Mouse (Mus musculus): ENCODE results near the gene Inip. TPM values are rescaled to one million over a fixed set of nuclear protein-coding genes. Genes with fewer than 3 reads are reported as not detected.

Inip gene
- total and polyA plus RNA-seq, 3 experiments = 24.3 to 67.1 (median 38.5) TPM

- H3K4me3 ChIP-seq (replicated peaks in 1 of 3; ENCODE audit: low read depth in 2 of 3, low read length in 2 of 3, poor library complexity in 1 of 3) = peak overlapping the region in 2 of 3 experiments; percentile 93 to 95
- H3K36me3 ChIP-seq (replicated peaks in 1 of 2; ENCODE audit: control insufficient read depth in 1 of 2, insufficient read depth in 1 of 2, low read length in 1 of 2) = peaks cover 0 to 12% of the 10 kb centered on the region in 2 experiments
- H3K4me2 ChIP-seq (ENCODE audit: insufficient read depth, low read depth, poor library complexity, severe bottlenecking) = peak overlapping the region; percentile 94
- H3K27me3 ChIP-seq (replicated peaks) = no peaks in the 10 kb centered on the region
- H3K79me2 ChIP-seq (replicated peaks; ENCODE audit: control insufficient read depth, extremely low read depth, insufficient read depth, poor library complexity, severe bottlenecking) = peaks cover 10% of the 10 kb centered on the region
- peak overlapping the region; percentile 90 for H3K27ac ChIP-seq (ENCODE audit: insufficient read depth, low read depth)
- H3K4me1 ChIP-seq (ENCODE audit: control insufficient read depth in 1 of 2, insufficient read depth in 2 of 2) = peaks cover 17 to 67% of the 10 kb centered on the region in 2 experiments
- dilution Hi-C loops (cut with MboI; ENCODE audit: extremely low pct_ligation_motif_present, extremely low pct_unique_long_range_greater_than_20kb, low sequenced_read_pairs) (no loop called here), in situ Hi-C loops (cut with MboI; ENCODE audit: low pct_ligation_motif_present, low pct_unique_long_range_greater_than_20kb, low sequenced_read_pairs) (no loop called here)
- H3K9me3 ChIP-seq (replicated peaks; ENCODE audit: low read length) = no peaks in the 10 kb centered on the region
- DNase-seq (ENCODE audit: extremely low read depth) = peak; percentile 73
- H3K9ac ChIP-seq (ENCODE audit: insufficient read depth, low read depth) = peak overlapping the region; percentile 58
- no peak for TF ChIP-seq POLR2A (IDR thresholded peaks at IDR 0.05; ENCODE audit: low read depth, low read length)
- no peak for TF ChIP-seq UBTF (IDR thresholded peaks at IDR 0.05; ENCODE audit: low read depth, low read length)
- peak; percentile 89 for TF ChIP-seq EP300 (IDR thresholded peaks at IDR 0.05; ENCODE audit: low read length)
- TF ChIP-seq ETS1 (conservative IDR thresholded peaks at IDR 0.05; ENCODE audit: low read depth, low read length) = peak; percentile 86
- TF ChIP-seq IRF4 (IDR thresholded peaks at IDR 0.05; ENCODE audit: low read depth, low read length) = peak; percentile 96
- TF ChIP-seq MAFK (IDR thresholded peaks at IDR 0.05; ENCODE audit: insufficient replicate concordance, low read length) = no peak
- 0 out of 2 replicates have a peak, but pooled peaks have one; percentile 28 for TF ChIP-seq TBP (conservative IDR thresholded peaks at IDR 0.05; ENCODE audit: low read depth, low read length)
- no peak for TF ChIP-seq SMC3 (IDR thresholded peaks at IDR 0.05; ENCODE audit: low read depth, low read length)
- peak; percentile 98 for TF ChIP-seq MEF2A (IDR thresholded peaks at IDR 0.05; ENCODE audit: borderline replicate concordance, low read depth, low read length)
- peak; percentile 85 for TF ChIP-seq BHLHE40 (IDR thresholded peaks at IDR 0.05; ENCODE audit: low read depth, low read length)
Observed at GRCm38 (mm10) chr4:59804754-59805153, 3.4 kb upstream of the Inip start.

- Histone ChIP-seq H3K9me3 (replicated peaks; ENCODE audit: low read length) (no peaks in the 10 kb centered on the region), H3K27ac (ENCODE audit: insufficient read depth, low read depth) (peak overlapping the region; percentile 66; the same call in 1 of the 2 replicates), H3K79me2 (replicated peaks; ENCODE audit: control insufficient read depth, extremely low read depth, insufficient read depth, poor library complexity, severe bottlenecking) (peaks cover 10% of the 10 kb centered on the region), H3K4me1 (ENCODE audit: control insufficient read depth in 1 of 2, insufficient read depth in 2 of 2) (peaks cover 13 to 53% of the 10 kb centered on the region in 2 experiments), H3K27me3 (replicated peaks) (no peaks in the 10 kb centered on the region), H3K4me3 (replicated peaks in 1 of 3; ENCODE audit: low read depth in 2 of 3, low read length in 2 of 3, poor library complexity in 1 of 3) (no peak overlapping the region), H3K36me3 (replicated peaks in 1 of 2; ENCODE audit: control insufficient read depth in 1 of 2, insufficient read depth in 1 of 2, low read length in 1 of 2) (peaks cover 0 to 4% of the 10 kb centered on the region in 2 experiments), H3K4me2 (ENCODE audit: insufficient read depth, low read depth, poor library complexity, severe bottlenecking) (0 out of 2 replicates have a peak overlapping the region, but pooled peaks have one; percentile 19), H3K9ac (ENCODE audit: insufficient read depth, low read depth) (no peak overlapping the region)
- dilution Hi-C loops (cut with MboI; ENCODE audit: extremely low pct_ligation_motif_present, extremely low pct_unique_long_range_greater_than_20kb, low sequenced_read_pairs) (no loop called here), in situ Hi-C loops (cut with MboI; ENCODE audit: low pct_ligation_motif_present, low pct_unique_long_range_greater_than_20kb, low sequenced_read_pairs) (no loop called here)
- DNase-seq (ENCODE audit: extremely low read depth) = peak; percentile 91
- TF ChIP-seq ELF1 (IDR thresholded peaks at IDR 0.05; ENCODE audit: low read depth, low read length) (peak; percentile 76), HCFC1 (IDR thresholded peaks at IDR 0.05; ENCODE audit: low read depth, low read length) (peak; percentile 46), RCOR1 (conservative IDR thresholded peaks at IDR 0.05; ENCODE audit: low read depth, low read length) (peak; percentile 86), ZMIZ1 (IDR thresholded peaks at IDR 0.05; ENCODE audit: low read depth, low read length) (no peak), CHD2 (IDR thresholded peaks at IDR 0.05; ENCODE audit: low read length) (peak; percentile 67), MXI1 (IDR thresholded peaks at IDR 0.05; ENCODE audit: low read depth, low read length) (peak; percentile 79), UBTF (IDR thresholded peaks at IDR 0.05; ENCODE audit: low read depth, low read length) (no peak), EP300 (IDR thresholded peaks at IDR 0.05; ENCODE audit: low read length) (peak; percentile 87), BHLHE40 (IDR thresholded peaks at IDR 0.05; ENCODE audit: low read depth, low read length) (peak; percentile 95), USF1 (IDR thresholded peaks at IDR 0.05; ENCODE audit: low read depth, low read length) (peak; percentile 58), RAD21 (IDR thresholded peaks at IDR 0.05; ENCODE audit: low read depth, low read length) (no peak; the same call in 1 of the 2 replicates), MEF2A (IDR thresholded peaks at IDR 0.05; ENCODE audit: borderline replicate concordance, low read depth, low read length) (peak; percentile 96), MAX (IDR thresholded peaks at IDR 0.05; ENCODE audit: low read length) (peak; percentile 92), TCF12 (IDR thresholded peaks at IDR 0.05; ENCODE audit: low read depth, low read length) (peak; percentile 77), SMC3 (IDR thresholded peaks at IDR 0.05; ENCODE audit: low read depth, low read length) (no peak), E2F4 (IDR thresholded peaks at IDR 0.05; ENCODE audit: insufficient replicate concordance, low read depth, low read length) (peak; percentile 89; the same call in 1 of the 2 replicates), ZC3H11A (IDR thresholded peaks at IDR 0.05; ENCODE audit: low read depth, low read length) (no peak), NRF1 (IDR thresholded peaks at IDR 0.05; ENCODE audit: low read depth, low read length) (no peak), TBP (conservative IDR thresholded peaks at IDR 0.05; ENCODE audit: low read depth, low read length) (no peak; the same call in 1 of the 2 replicates), SIN3A (IDR thresholded peaks at IDR 0.05; ENCODE audit: low read length) (peak; percentile 74), CHD1 (IDR thresholded peaks at IDR 0.05; ENCODE audit: low read depth, low read length) (no peak), USF2 (conservative IDR thresholded peaks at IDR 0.05; ENCODE audit: low read depth, low read length) (0 out of 2 replicates have a peak, but pooled peaks have one; percentile 19), MAZ (IDR thresholded peaks at IDR 0.05; ENCODE audit: low read depth, low read length) (peak; percentile 73; the same call in 1 of the 2 replicates), POLR2AphosphoS2 (IDR thresholded peaks at IDR 0.05; ENCODE audit: low read depth, low read length) (no peak), JUND (conservative IDR thresholded peaks at IDR 0.05; ENCODE audit: low read depth, low read length) (peak; percentile 74), CTCF (conservative IDR thresholded peaks at IDR 0.05 in 1 of 2, IDR thresholded peaks at IDR 0.05 in 1 of 2; ENCODE audit: low read depth in 2 of 2, low read length in 2 of 2) (no peak), MAFK (IDR thresholded peaks at IDR 0.05; ENCODE audit: insufficient replicate concordance, low read length) (peak; percentile 62; the same call in 1 of the 2 replicates), ZNF384 (IDR thresholded peaks at IDR 0.05; ENCODE audit: low read depth, low read length) (peak; percentile 3; the same call in 1 of the 2 replicates), POLR2A (IDR thresholded peaks at IDR 0.05; ENCODE audit: low read depth, low read length) (no peak)
Observed at GRCm38 (mm10) chr4:59803358-59803757, 2.0 kb upstream of the Inip start.
